9 mouse cellular contexts compared by ENCODE assay signal in the genomic region with DNA sequence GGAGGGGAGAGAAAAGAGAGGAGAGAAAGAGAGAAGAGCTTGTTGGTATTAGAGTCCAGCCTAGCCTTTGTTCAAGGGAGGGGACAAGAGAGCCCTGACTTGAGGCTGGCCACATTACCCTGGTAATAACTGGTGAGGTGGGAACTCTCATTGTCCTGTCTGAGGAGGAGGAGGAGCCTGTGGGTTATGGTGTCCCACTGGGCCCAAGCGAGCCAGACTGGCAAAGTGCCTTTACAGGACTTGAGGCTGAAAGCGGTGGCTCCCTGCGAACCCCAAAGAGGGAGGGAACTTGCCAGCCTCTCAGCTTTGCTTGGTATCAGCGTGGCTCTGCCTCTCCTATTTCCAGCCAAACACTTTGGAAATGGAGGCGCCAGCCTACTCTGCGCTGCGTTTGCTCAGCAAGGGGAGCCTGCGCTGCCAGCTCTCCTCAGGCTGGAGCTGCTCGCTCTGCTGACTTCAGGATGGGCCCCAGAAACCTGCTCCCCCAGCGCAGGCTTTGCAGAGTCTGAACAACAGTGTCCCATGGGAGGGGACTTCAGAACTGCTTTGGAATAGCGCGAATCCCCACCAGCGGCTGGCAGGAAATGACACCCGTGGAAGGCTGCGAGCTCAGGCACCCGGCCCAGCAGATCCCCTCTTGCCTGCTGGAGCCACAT.
DNase-seq lines count a peak whose midpoint lies in the region; ATAC-seq and TF ChIP-seq lines count a peak whose summit lies in the region.
"Had no signal": no experiment of that assay in that cellular context is flagged by ENCODE, and none has a peak within 500 bp of the region (broad histone marks: within the 10 kb centered on the region; RNA-seq: fewer than 3 reads in every experiment).

No protein-coding gene starts in this region.

- DNase-seq in cerebellum, postnatal 14 days: peak; percentile 45
- no peak for DNase-seq in cerebellum, adult 8-10 months
- DNase-seq in kidney, postnatal 10 days: peak; percentile 52
- no peak for DNase-seq in kidney, postnatal 36 days
- DNase-seq in Muller cell, postnatal 12 days (ENCODE audit: inconsistent ontology term): peak; percentile 52
- DNase-seq in heart, postnatal 0 days (ENCODE audit: low spot score): no peak
- no peak for DNase-seq in urinary bladder, postnatal 14 days (ENCODE audit: low spot score)
- no peak for DNase-seq in embryo, embryonic 11 days

- no peak for TF ChIP-seq EP300 in heart, postnatal 0 days (IDR thresholded peaks at IDR 0.05; ENCODE audit: low read depth)

- WGBS in heart, postnatal 0 days: 51% methylated on average over 16 of the region's 16 CpGs

- H3K4me2 ChIP-seq in heart, postnatal 0 days (ENCODE audit: low read depth, low read length): no peak overlapping the region

- peaks cover 25% of the 10 kb centered on the region for H3K4me1 ChIP-seq in heart, postnatal 0 days (ENCODE audit: control insufficient read depth, insufficient read depth)

- no peak overlapping the region for H3K9ac ChIP-seq in heart, postnatal 0 days (replicated peaks; ENCODE audit: low read depth, low read length)
- H3K9ac ChIP-seq: liver, embryonic 14.5 days had no signal

- 0 out of 2 replicates have a peak, but pooled peaks have one; percentile 16 for ATAC-seq in heart, postnatal 0 days (ENCODE audit: insufficient read depth, low read depth)

- peak overlapping the region; percentile 15 for H3K27ac ChIP-seq in heart, postnatal 0 days (ENCODE audit: low read depth)
- H3K27ac ChIP-seq: liver, embryonic 14.5 days had no signal

- 0 out of 2 replicates have a peak, but pooled peaks cover 5% of the 10 kb centered on the region for H3K9me3 ChIP-seq in heart, postnatal 0 days (replicated peaks; ENCODE audit: control insufficient read depth, low read length)

- no peaks in the 10 kb centered on the region for H3K36me3 ChIP-seq in heart, postnatal 0 days (replicated peaks; ENCODE audit: control insufficient read depth, insufficient read depth, low read length)

- H3K4me3 ChIP-seq in heart, postnatal 0 days (ENCODE audit: low read depth, low read length): no peak overlapping the region

- no peak for TF ChIP-seq CTCF in heart, postnatal 0 days (IDR thresholded peaks at IDR 0.05; ENCODE audit: low read depth)

- no peaks in the 10 kb centered on the region for H3K27me3 ChIP-seq in heart, postnatal 0 days (ENCODE audit: control insufficient read depth, insufficient read depth, low read length)

Comparison
In these comparisons a context has a peak if more than half of its experiments do, and no peak if none do; other contexts are left out.
1. DNase-seq: peak in cerebellum, postnatal 14 days (2 of 2), kidney, postnatal 10 days (single experiment) and Muller cell, postnatal 12 days (single experiment); none in cerebellum, adult 8-10 months (single experiment), kidney, postnatal 36 days (0 of 2), heart, postnatal 0 days (single experiment), urinary bladder, postnatal 14 days (single experiment) and embryo, embryonic 11 days (single experiment).